Mouse (Mus musculus): ENCODE data around the gene Syce3.

Gene Syce3

GRCm38 (mm10) chr15:89410118-89410517 lies at the start of gene Syce3:
Gene Syce3, minus strand, starts transcription at chr15:89410503.
- in situ Hi-C loops (cut with MboI; ENCODE audit: unreplicated experiment in 2 of 2), result no loop called here

GRCm38 (mm10) chr15:89459821-89460220 lies 49.5 kb upstream of the Syce3 start:
- in situ Hi-C loops (cut with MboI; ENCODE audit: unreplicated experiment in 2 of 2), result loop anchor here in 1 of 2 experiments (10.0 kb wide), 1 partner anchor 345 kb away; no protein-coding TSS in a partner anchor

- in situ Hi-C loops (cut with MboI; ENCODE audit: unreplicated experiment in 2 of 2), result no loop called here
These were observed 48.6 kb upstream of the Syce3 start for GRCm38 (mm10) chr15:89458942-89459341.

- in situ Hi-C loops (cut with MboI; ENCODE audit: unreplicated experiment in 2 of 2), result no loop called here
These were observed 45.3 kb upstream of the Syce3 start for GRCm38 (mm10) chr15:89455642-89456041.

GRCm38 (mm10) chr15:89454857-89455256 lies 44.6 kb upstream of the Syce3 start:
- in situ Hi-C loops (cut with MboI; ENCODE audit: unreplicated experiment in 2 of 2), result no loop called here

- in situ Hi-C loops (cut with MboI; ENCODE audit: unreplicated experiment in 2 of 2), result no loop called here
These were observed 43.7 kb upstream of the Syce3 start, which contains the start of gene Mapk8ip2 for GRCm38 (mm10) chr15:89453865-89454478. Gene Mapk8ip2, plus strand, starts transcription at chr15:89453913.

GRCm38 (mm10) chr15:89452906-89453864 lies 42.9 kb upstream of the Syce3 start:
- in situ Hi-C loops (cut with MboI; ENCODE audit: unreplicated experiment in 2 of 2), result no loop called here

GRCm38 (mm10) chr15:89442486-89443070 lies 32.3 kb upstream of the Syce3 start:
- in situ Hi-C loops (cut with MboI; ENCODE audit: unreplicated experiment in 2 of 2), result no loop called here

- in situ Hi-C loops (cut with MboI; ENCODE audit: unreplicated experiment in 2 of 2), result loop anchor here in 1 of 2 experiments (10.0 kb wide), 1 partner anchor 611 kb away; no protein-coding TSS in a partner anchor
These were observed 25.6 kb upstream of the Syce3 start for GRCm38 (mm10) chr15:89435878-89436277.

GRCm38 (mm10) chr15:89434136-89434535 lies 23.8 kb upstream of the Syce3 start:
- in situ Hi-C loops (cut with MboI; ENCODE audit: unreplicated experiment in 2 of 2), result loop anchor here in 1 of 2 experiments (10.0 kb wide), 1 partner anchor 609 kb away; no protein-coding TSS in a partner anchor

- in situ Hi-C loops (cut with MboI; ENCODE audit: unreplicated experiment in 2 of 2), result loop anchor here in 1 of 2 experiments (10.0 kb wide), 1 partner anchor 608 kb away; no protein-coding TSS in a partner anchor
These were observed 22.6 kb upstream of the Syce3 start for GRCm38 (mm10) chr15:89432946-89433345.

GRCm38 (mm10) chr15:89431806-89432205 lies 21.5 kb upstream of the Syce3 start:
- in situ Hi-C loops (cut with MboI; ENCODE audit: unreplicated experiment in 2 of 2), result loop anchor here in 1 of 2 experiments (10.0 kb wide), 1 partner anchor 607 kb away; no protein-coding TSS in a partner anchor

- in situ Hi-C loops (cut with MboI; ENCODE audit: unreplicated experiment in 2 of 2), result loop anchor here in 1 of 2 experiments (10.0 kb wide), 1 partner anchor 606 kb away; no protein-coding TSS in a partner anchor
These were observed 21.0 kb upstream of the Syce3 start for GRCm38 (mm10) chr15:89431271-89431670.

- in situ Hi-C loops (cut with MboI; ENCODE audit: unreplicated experiment in 2 of 2), result loop anchor here in 1 of 2 experiments (10.0 kb wide), 1 partner anchor 606 kb away; no protein-coding TSS in a partner anchor
These were observed 20.5 kb upstream of the Syce3 start for GRCm38 (mm10) chr15:89430771-89431170.

GRCm38 (mm10) chr15:89430341-89430740 lies 20.0 kb upstream of the Syce3 start:
- in situ Hi-C loops (cut with MboI; ENCODE audit: unreplicated experiment in 2 of 2), result loop anchor here in 1 of 2 experiments (10.0 kb wide), 1 partner anchor 606 kb away; no protein-coding TSS in a partner anchor

- in situ Hi-C loops (cut with MboI; ENCODE audit: unreplicated experiment in 2 of 2), result loop anchor here in 1 of 2 experiments (5.0 to 10.0 kb wide), 2 partner anchors 57 to 605 kb away; partner anchors contain the start of gene Sco2
These were observed 19.3 kb upstream of the Syce3 start, which contains the start of the genes C730034F03Rik, Gm44502 and Chkb for GRCm38 (mm10) chr15:89429352-89430221. Gene C730034F03Rik, plus strand, starts transcription at chr15:89429589. Gene Gm44502, minus strand, starts transcription at chr15:89429696. Gene Chkb, minus strand, starts transcription at chr15:89429908.

GRCm38 (mm10) chr15:89428821-89429351 lies 18.6 kb upstream of the Syce3 start:
- in situ Hi-C loops (cut with MboI; ENCODE audit: unreplicated experiment in 2 of 2), result loop anchor here in 1 of 2 experiments (5.0 kb wide), 1 partner anchor 57 kb away; the partner anchor contains the start of gene Sco2

- in situ Hi-C loops (cut with MboI; ENCODE audit: unreplicated experiment in 2 of 2), result loop anchor here in 1 of 2 experiments (5.0 kb wide), 1 partner anchor 56 kb away; the partner anchor contains the start of gene Sco2
These were observed 18.0 kb upstream of the Syce3 start for GRCm38 (mm10) chr15:89428136-89428790.

All from v-Abl transformed pro-B cells (cell line).